In genomic region chr2:165391561-165391960, GRCm38 (mm10) we compare ENCODE assay signal across 8 mouse cellular contexts. TPM values are rescaled to one million over a fixed set of nuclear protein-coding genes. Genes with fewer than 3 reads are reported as not detected.
A peak's percentile ranks its signal among the peaks of the same experiment; 100 is the strongest.
DNase-seq lines count a peak whose midpoint lies in the region; ATAC-seq and TF ChIP-seq lines count a peak whose summit lies in the region.

No protein-coding gene starts in this region.

- ATAC-seq in CD4-positive, CD25-positive, alpha-beta regulatory T cell, adult 4 months, result no peak

- H3K36me3 ChIP-seq in splenic B cell, adult 2 months (ENCODE audit: control insufficient read depth, insufficient read depth, low read length, poor library complexity, severe bottlenecking), result no peaks in the 10 kb centered on the region

- H3K4me3 ChIP-seq in lung, adult 2 months (replicated peaks; ENCODE audit: extremely low read depth, low read depth, low read length), result no peak overlapping the region

- H3K27me3 ChIP-seq in splenic B cell, adult 2 months (ENCODE audit: control insufficient read depth, insufficient read depth, low read length, poor library complexity, severe bottlenecking), result no peaks in the 10 kb centered on the region

- TF ChIP-seq POLR2A in lung, adult 2 months (IDR thresholded peaks at IDR 0.05; ENCODE audit: borderline replicate concordance, extremely low read depth, low read depth, low read length), result no peak

- no peaks in the 10 kb centered on the region for H3K4me1 ChIP-seq in lung, adult 2 months (ENCODE audit: control insufficient read depth, insufficient read depth, low read length)

- WGBS in lung, adult 2 months, result 18% methylated on average over 8 of the region's 8 CpGs

- peak; percentile 87 for TF ChIP-seq CTCF in lung, adult 2 months (IDR thresholded peaks at IDR 0.05; ENCODE audit: insufficient read depth, low read length)

- DNase-seq in CD4-positive, CD25-positive, alpha-beta regulatory T cell, adult 2 months (ENCODE audit: low read depth, low spot score), result peak; percentile 68
- DNase-seq in ovary, postnatal 14 days (ENCODE audit: low spot score), result peak; percentile 37
- DNase-seq in ovary, postnatal 10 days (ENCODE audit: low spot score), result no peak
- peak; percentile 83 for DNase-seq in embryo, embryonic 11 days
- DNase-seq in induced T-regulatory cell, adult 2 months (ENCODE audit: low read depth), result peak; percentile 36
- no peak for DNase-seq in lung, adult 2 months
- peak; percentile 22 for DNase-seq in splenic B cell, adult 2 months (ENCODE audit: low read depth, low spot score)

RNA-seq across cellular contexts. Expression of gene Zfp334, which starts 3.5 kb away (rescaled TPM):
- not detected for polyA plus RNA-seq in CD4-positive, CD25-positive, alpha-beta regulatory T cell, adult 4 months (2017; shearing (Covaris generic))
- 2.6 and 3.5 TPM in 2 replicates for polyA plus RNA-seq in lung, adult 2 months (2012; rRNA removed)

RNA-seq across cellular contexts. Expression of gene Ocstamp, which starts 8.6 kb away (rescaled TPM):
- polyA plus RNA-seq in CD4-positive, CD25-positive, alpha-beta regulatory T cell, adult 4 months (2017; shearing (Covaris generic)), result not detected
- 0.07 and 0.09 TPM in 2 replicates for polyA plus RNA-seq in lung, adult 2 months (2012; rRNA removed)

RNA-seq across cellular contexts. Expression of gene Zfp663, which starts 23.0 kb away (rescaled TPM):
- polyA plus RNA-seq in CD4-positive, CD25-positive, alpha-beta regulatory T cell, adult 4 months (2017; shearing (Covaris generic)), result not detected
- polyA plus RNA-seq in lung, adult 2 months (2012; rRNA removed), result 0.46 and 1.3 TPM in 2 replicates

Comparison
In these comparisons a context has a peak if more than half of its experiments do, and no peak if none do; other contexts are left out.
1. DNase-seq: peak in CD4-positive, CD25-positive, alpha-beta regulatory T cell, adult 2 months (single experiment), ovary, postnatal 14 days (single experiment), embryo, embryonic 11 days (single experiment), induced T-regulatory cell, adult 2 months (single experiment) and splenic B cell, adult 2 months (single experiment); none in ovary, postnatal 10 days (single experiment) and lung, adult 2 months (single experiment).